Mouse (Mus musculus) megakaryocyte-erythroid progenitor cell, adult 5 weeks (primary cell): ENCODE results near the gene Maats1. TPM values are rescaled to one million over a fixed set of nuclear protein-coding genes. Genes with fewer than 3 reads are reported as not detected.

Experiments
- polyA plus RNA-seq: library from polyadenylated mRNA; stranded (reverse); fragments of >175 nt; gene quantifications from 2 replicates; pipeline ENCODE4 v1.2.3, GENCODE M21; 2012

Maats1 gene
- polyA plus RNA-seq: 0.09 TPM in 1 of 2 replicates, not detected in the other

GRCm38 (mm10) chr16:38341396-38342324, at the start of gene Maats1:
Gene Maats1 (minus strand): TSS chr16:38342143.

GRCm38 (mm10) chr16:38361933-38362332, 20.0 kb upstream of the Maats1 start, which contains the start of gene Popdc2:
Gene Popdc2 (plus strand): TSS chr16:38362209.

GRCm38 (mm10) chr16:38346529-38347325, 4.8 kb upstream of the Maats1 start, which contains the start of the genes Cox17 and Gm21987:
Gene Cox17 (plus strand): TSS chr16:38346991.
Gene Gm21987 (plus strand): TSS chr16:38347040.

GRCm38 (mm10) chr16:38294685-38295348, 47.1 kb downstream of the Maats1 start, which contains the start of gene Nr1i2:
Gene Nr1i2 (minus strand): TSS chr16:38294824.

Other genes with a start within 250 kb of the Maats1 start
- not detected in 2 replicates for gene Nr1i2, start 47.3 kb downstream of the Maats1 start, polyA plus RNA-seq
- 81.9 and 143 TPM in 2 replicates for gene Cox17, start 4.8 kb upstream of the Maats1 start, polyA plus RNA-seq
- gene Gm21987, start 4.9 kb upstream of the Maats1 start, polyA plus RNA-seq: 505 and 528 TPM in 2 replicates
- gene Popdc2, start 20.1 kb upstream of the Maats1 start, polyA plus RNA-seq: 0.60 and 1.5 TPM in 2 replicates
- not detected in 2 replicates for gene Pla1a, start 91.0 kb upstream of the Maats1 start, polyA plus RNA-seq
- gene Adprh, start 110.6 kb upstream of the Maats1 start, polyA plus RNA-seq: 168 and 179 TPM in 2 replicates
- gene Cd80, start 113.4 kb upstream of the Maats1 start, polyA plus RNA-seq: 0.09 and 0.50 TPM in 2 replicates
- 19.6 and 24.6 TPM in 2 replicates for gene Timmdc1, start 180.5 kb upstream of the Maats1 start, polyA plus RNA-seq
- gene Poglut1, start 208.1 kb upstream of the Maats1 start, polyA plus RNA-seq: 8.7 and 9.7 TPM in 2 replicates
- gene Tmem39a, start 216.6 kb upstream of the Maats1 start, polyA plus RNA-seq: 29.0 and 33.1 TPM in 2 replicates